Mouse (Mus musculus) hindbrain, embryonic 16.5 days (tissue): ENCODE measurements around the gene Bace2. TPM values are rescaled to one million over a fixed set of nuclear protein-coding genes. Genes with fewer than 3 reads are reported as not detected.

Source experiments
- ATAC-seq: fragments of 200-750 bp; cut with Nextera tagmentation; 2 replicates; pipeline ENCODE4 v1.8.0; 2017; ENCODE audit warnings: moderate TSS enrichment, moderate library complexity
- H3K27ac ChIP-seq: fragments of 300-500 bp; sonication (generic); 2 replicates; pipeline ENCODE4 v1.5.1; 2014; ENCODE audit warnings: low read depth, mild to moderate bottlenecking, control low read depth, low read length, moderate library complexity
- H3K27me3 ChIP-seq: fragments of 300-500 bp; sonication (generic); replicated peaks from 2 replicates; pipeline ENCODE4 v1.6.1; 2014; ENCODE audit warnings: low read length; ENCODE audit not compliant: control insufficient read depth, insufficient read depth
- H3K36me3 ChIP-seq: fragments of 300-500 bp; sonication (generic); 2 replicates; pipeline ENCODE4 v1.6.1; 2014; ENCODE audit warnings: mild to moderate bottlenecking, low read length, moderate library complexity, mixed read lengths; ENCODE audit not compliant: control insufficient read depth, insufficient read depth
- H3K4me1 ChIP-seq: fragments of 300-500 bp; sonication (generic); 2 replicates; pipeline ENCODE4 v1.6.1; 2014; ENCODE audit warnings: low read depth, low read length; ENCODE audit not compliant: control insufficient read depth, insufficient read depth
- H3K4me2 ChIP-seq: fragments of 300-500 bp; sonication (generic); 2 replicates; pipeline ENCODE4 v1.6.1; 2014; ENCODE audit warnings: mild to moderate bottlenecking, low read length, control low read depth, moderate library complexity
- H3K4me3 ChIP-seq: fragments of 300-500 bp; sonication (generic); 2 replicates; pipeline ENCODE4 v1.5.1; 2014; ENCODE audit warnings: mild to moderate bottlenecking, low read length, control low read depth, moderate library complexity
- H3K9ac ChIP-seq: fragments of 300-500 bp; sonication (generic); 2 replicates; pipeline ENCODE4 v1.6.1; 2014; ENCODE audit warnings: low read depth, mild to moderate bottlenecking, control low read depth, low read length, moderate library complexity
- H3K9me3 ChIP-seq: fragments of 300-500 bp; sonication (generic); 2 replicates; pipeline ENCODE4 v1.6.1; 2014; ENCODE audit warnings: mild to moderate bottlenecking, low read length, moderate library complexity; ENCODE audit not compliant: control insufficient read depth
- WGBS: fragments of 180-500 bp; shearing (Covaris S2); extraction: QIAGEN DNeasy Blood & Tissue Kit; methylation state at CpG from one replicate; pipeline ENCODE4 v1.1.7; 2014; 5-methylcytosine and 5-hydroxymethylcytosine counted together
- polyA plus RNA-seq: library from polyadenylated mRNA; unstranded; fragments of >200 nt; fragmentation: Nextera tagmentation; extraction: Ambion mirVana; gene quantifications from 2 replicates; pipeline ENCODE4 v1.2.1, GENCODE M21; 2015

Bace2 gene
- polyA plus RNA-seq, 1 experiment from 2014 or later = 4.6 TPM

DNA sequence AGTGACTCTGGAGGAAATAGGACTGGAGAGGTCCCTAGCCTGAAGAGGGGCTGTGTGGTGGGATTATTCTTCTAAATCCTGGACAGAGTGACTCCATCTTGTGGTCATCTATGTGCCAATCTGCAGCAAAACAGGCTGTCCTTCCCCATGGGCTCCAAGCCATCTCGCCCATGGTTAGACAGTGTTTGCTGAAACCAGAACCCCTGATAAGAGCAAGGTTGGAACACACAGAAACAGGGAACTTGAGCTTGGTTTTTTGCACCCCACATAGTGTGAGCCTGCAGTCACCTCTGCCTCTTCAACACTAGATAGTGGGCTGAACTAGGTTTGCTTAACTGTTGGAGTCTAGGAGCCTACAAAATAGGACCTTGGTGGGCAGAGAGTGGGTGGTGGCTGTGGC lies 120.0 kb downstream of the Bace2 start:
- H3K4me1 ChIP-seq = no peaks in the 10 kb centered on the region
- H3K36me3 ChIP-seq = no peaks in the 10 kb centered on the region
- H3K27ac ChIP-seq = no peak overlapping the region
- no peak overlapping the region for H3K4me3 ChIP-seq
- no peak overlapping the region for H3K4me2 ChIP-seq
- H3K9me3 ChIP-seq = no peaks in the 10 kb centered on the region
- H3K9ac ChIP-seq = no peak overlapping the region
- no peak for ATAC-seq
- 80% methylated on average over 1 of the region's 1 CpGs for WGBS
- H3K27me3 ChIP-seq = no peaks in the 10 kb centered on the region

GRCm38 (mm10) chr16:97478655-97479054 lies 122.1 kb downstream of the Bace2 start:
- WGBS = 79% methylated on average over 2 of the region's 2 CpGs
- ATAC-seq = no peak

GRCm38 (mm10) chr16:97492369-97492768 lies 135.8 kb downstream of the Bace2 start:
- WGBS = 100% methylated on average over 1 of the region's 1 CpGs
- H3K4me3 ChIP-seq = no peak overlapping the region
- H3K36me3 ChIP-seq = no peaks in the 10 kb centered on the region

More at GRCm38 (mm10) chr16:97478655-97479054, 122.1 kb downstream of the Bace2 start:
- Histone ChIP-seq H3K27me3 (no peaks in the 10 kb centered on the region), H3K4me2 (no peak overlapping the region), H3K9ac (no peak overlapping the region), H3K4me3 (no peak overlapping the region), H3K9me3 (no peaks in the 10 kb centered on the region), H3K27ac (no peak overlapping the region), H3K36me3 (no peaks in the 10 kb centered on the region), H3K4me1 (no peaks in the 10 kb centered on the region)

More at GRCm38 (mm10) chr16:97492369-97492768, 135.8 kb downstream of the Bace2 start:
- Histone ChIP-seq H3K9me3 (no peaks in the 10 kb centered on the region), H3K27me3 (no peaks in the 10 kb centered on the region), H3K4me2 (no peak overlapping the region), H3K4me1 (no peaks in the 10 kb centered on the region), H3K27ac (no peak overlapping the region), H3K9ac (no peak overlapping the region)
- ATAC-seq = no peak

Other genes with a start within 250 kb of the Bace2 start
- 11.7 and 13.1 TPM in 2 replicates for gene Dscam, start 186.0 kb upstream of the Bace2 start, polyA plus RNA-seq
- gene Mx1, start 106.2 kb downstream of the Bace2 start, polyA plus RNA-seq = 0.16 and 0.23 TPM in 2 replicates
- not detected in 2 replicates for gene Fam3b, start 158.1 kb downstream of the Bace2 start, polyA plus RNA-seq